Mouse (Mus musculus) central nervous system, embryonic 14 days (tissue): ENCODE results near the gene Gm28048. TPM values are rescaled to one million over a fixed set of nuclear protein-coding genes. Genes with fewer than 3 reads are reported as not detected.

Experiments used
- polyA plus RNA-seq: library from polyadenylated mRNA; depleted of rRNA; stranded (reverse); fragments of >200 nt; gene quantifications from 2 replicates; pipeline ENCODE4 v1.2.3, GENCODE M21; 2012; rRNA removed

The Gm28048 gene
- polyA plus RNA-seq: 0.97 and 1.1 TPM in 2 replicates

DNA sequence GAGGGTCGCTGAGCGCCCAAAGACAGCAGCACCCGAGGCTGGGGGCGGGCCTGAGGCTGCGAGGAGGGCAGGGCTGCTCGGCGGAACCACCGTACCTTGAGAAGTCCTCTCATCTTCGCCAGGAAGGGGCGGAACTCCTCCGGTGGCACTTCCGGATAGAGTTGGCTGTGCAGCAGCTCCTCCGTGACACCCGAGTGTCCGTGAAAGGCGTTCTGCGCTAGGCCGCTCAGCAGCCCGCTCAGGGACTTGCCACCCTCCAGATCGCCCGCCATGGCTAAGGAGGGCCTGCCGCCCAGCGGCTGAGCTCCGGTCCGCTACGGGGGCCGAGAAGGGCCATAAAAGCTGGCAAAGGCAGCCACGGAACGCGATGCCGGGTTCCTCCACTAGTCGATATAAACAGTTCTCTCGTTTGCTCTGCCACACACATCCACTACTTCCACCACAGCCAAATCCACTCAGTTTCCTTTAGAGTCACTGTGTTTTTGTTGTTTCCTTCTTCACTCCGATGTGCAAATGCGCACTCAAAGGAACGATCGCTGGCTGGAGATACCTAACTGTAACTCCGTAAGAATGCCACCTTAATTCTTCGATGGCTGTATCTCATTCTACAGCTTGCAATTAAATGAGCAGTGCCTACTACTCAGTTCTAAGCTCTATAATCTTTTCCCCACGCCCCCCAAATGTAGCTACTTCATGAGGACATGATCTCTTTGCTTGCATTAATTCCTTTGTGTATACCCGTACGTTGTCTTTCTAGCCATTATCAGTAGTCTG, at the start of gene Gm28048, which contains the start of gene Commd1:
Gm28048 (minus strand) TSS at position 107 of the 774 bp plus-strand sequence.
Commd1 (minus strand) TSS at position 399 of the 774 bp plus-strand sequence.

DNA sequence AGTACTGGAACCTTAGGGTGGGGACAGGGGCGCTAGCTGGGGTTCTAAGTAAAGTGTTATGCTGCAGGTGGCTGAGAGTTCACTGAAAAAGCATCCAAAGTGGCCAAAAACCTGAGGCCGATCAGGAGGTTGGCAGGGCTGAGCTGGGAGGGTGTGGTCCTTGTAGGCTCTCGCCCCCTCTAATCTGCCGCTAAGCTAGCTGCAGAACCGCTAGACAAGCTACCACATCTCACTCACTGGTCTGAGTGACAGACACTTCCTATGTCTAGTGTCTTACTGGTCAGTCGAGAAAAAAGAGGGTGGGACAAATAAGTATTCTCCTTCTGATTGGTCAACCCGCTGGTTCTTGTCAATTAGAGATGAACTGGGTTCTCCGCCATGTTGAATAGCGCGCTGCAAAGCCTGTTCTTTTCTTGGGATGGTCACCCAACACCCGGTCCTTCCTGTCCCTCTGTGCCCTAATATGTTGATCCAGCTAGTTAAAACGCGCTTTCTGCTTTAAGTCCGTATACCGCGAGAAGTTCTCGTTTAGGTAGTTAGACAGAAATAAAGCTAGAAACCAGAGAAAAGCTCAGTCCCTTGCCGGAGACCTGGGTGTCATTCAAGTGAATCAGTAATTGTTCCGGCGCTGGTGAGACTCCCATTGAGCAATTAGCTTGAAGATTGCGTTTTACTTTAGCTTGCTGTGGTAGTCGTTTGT, 25.7 kb upstream of the Gm28048 start, which contains the start of gene Fam161a:
Fam161a (plus strand) TSS at position 51 of the 700 bp plus-strand sequence.

GRCm38 (mm10) chr11:22990393-22991126, 8.7 kb upstream of the Gm28048 start, which contains the start of gene Cct4:
TSS of gene Cct4 (plus strand) at chr11:22990519.

DNA sequence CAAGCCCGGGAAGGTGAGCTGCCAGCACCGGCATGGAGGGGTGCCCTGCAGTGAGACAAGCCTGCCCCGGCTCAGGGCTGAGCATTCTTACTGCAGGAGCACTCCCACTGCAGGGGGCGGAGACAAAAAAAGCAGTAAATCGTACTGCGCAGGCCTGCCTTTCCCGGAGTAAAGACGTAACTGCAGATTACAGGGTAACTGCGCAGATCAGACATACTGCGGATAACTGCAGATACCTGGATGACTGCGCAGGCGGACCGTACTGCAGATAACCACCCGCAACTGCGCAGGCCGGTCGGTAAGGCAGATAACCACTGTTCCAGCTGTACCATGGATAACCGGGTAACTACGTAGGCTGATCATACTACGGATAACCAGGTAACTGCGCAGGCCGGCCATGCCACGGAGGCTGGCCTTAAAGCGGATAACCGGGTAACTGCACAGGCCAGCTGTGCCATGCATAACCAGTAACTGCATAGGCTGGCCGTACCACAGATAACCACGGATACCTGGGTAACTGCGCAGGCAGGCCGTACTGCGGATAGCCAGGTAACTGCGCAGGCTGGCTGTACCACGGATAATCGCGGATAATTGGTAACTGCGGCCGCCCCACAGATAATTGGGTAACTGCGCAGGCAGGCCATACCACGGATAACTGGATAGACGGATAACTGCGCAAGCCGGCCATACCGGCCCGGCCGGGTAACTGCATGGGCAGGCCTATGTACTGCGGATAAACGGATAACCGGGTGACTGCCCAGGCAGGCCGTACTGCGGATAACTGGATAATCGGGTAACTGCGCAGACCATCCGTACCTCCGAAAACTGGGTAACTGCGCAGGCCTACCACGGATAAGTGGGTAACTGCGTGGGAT, 9.8 kb downstream of the Gm28048 start, which contains the start of gene Zrsr1:
Zrsr1 (plus strand) TSS at position 171 of the 875 bp plus-strand sequence.

GRCm38 (mm10) chr11:22860335-22861227, 121.3 kb downstream of the Gm28048 start, which contains the start of gene B3gnt2:
TSS of gene B3gnt2 (minus strand) at chr11:22860961.

Other genes with a start within 250 kb of the Gm28048 start
- gene B3gnt2, start 121.1 kb downstream of the Gm28048 start, polyA plus RNA-seq: 2.7 and 3.3 TPM in 2 replicates
- 18.1 and 19.1 TPM in 2 replicates for gene Zrsr1, start 10.1 kb downstream of the Gm28048 start, polyA plus RNA-seq
- 76.5 and 83.5 TPM in 2 replicates for gene Commd1, start 292 bp upstream of the Gm28048 start, polyA plus RNA-seq
- 165 and 248 TPM in 2 replicates for gene Cct4, start 8.4 kb upstream of the Gm28048 start, polyA plus RNA-seq
- gene Fam161a, start 25.4 kb upstream of the Gm28048 start, polyA plus RNA-seq: 5.0 and 5.9 TPM in 2 replicates